8 mouse cellular contexts compared by ENCODE assay signal in the genomic region with DNA sequence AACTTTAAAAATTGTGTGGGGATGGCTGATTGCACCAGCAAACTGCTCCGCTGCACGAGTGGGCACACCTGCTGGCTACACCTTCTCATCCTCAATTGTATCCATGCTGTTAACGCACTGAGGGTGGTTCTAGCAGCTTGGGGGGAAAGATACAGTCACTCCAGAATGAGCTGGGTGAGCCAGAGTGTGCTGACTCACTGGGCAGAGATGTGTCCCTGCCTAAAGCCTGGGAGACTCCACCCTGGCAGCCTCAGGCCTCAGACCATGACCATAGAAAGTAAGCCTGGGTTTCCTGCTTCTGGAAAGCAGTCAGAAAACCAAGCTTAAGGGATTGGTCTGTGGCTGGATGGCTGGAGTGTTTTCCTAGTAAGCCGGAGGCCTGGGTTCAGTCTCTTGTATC. TPM values are rescaled to one million over a fixed set of nuclear protein-coding genes. Genes with fewer than 3 reads are reported as not detected.
DNase-seq lines count a peak whose midpoint lies in the region; ATAC-seq and TF ChIP-seq lines count a peak whose summit lies in the region.

No protein-coding gene starts in this region.

- DNase-seq in adrenal gland, adult 8-10 months: peak; percentile 37
- DNase-seq in heart, adult 18-20 months: peak; percentile 53 to 73
- DNase-seq in cerebellum, adult 11 months: no peak
- DNase-seq in layer of hippocampus, adult 9-11 months: no peak
- no peak for DNase-seq in natural killer cell, adult 2 months (ENCODE audit: low spot score in 2 of 2)

- no peak overlapping the region for H3ac ChIP-seq in C2C12 (ENCODE audit: control insufficient read depth, insufficient read length, low read depth)

- peak overlapping the region; percentile 54; the same call in 1 of the 2 replicates for H3K4me2 ChIP-seq in intestine, postnatal 0 days (replicated peaks; ENCODE audit: low read depth)

- H3K4me3 ChIP-seq in C2C12 (ENCODE audit: insufficient read depth, poor library complexity, severe bottlenecking): no peak overlapping the region
- no peak overlapping the region for H3K4me3 ChIP-seq in intestine, postnatal 0 days (ENCODE audit: low read depth, low read length)
- H3K4me3 ChIP-seq in megakaryocyte, embryonic 14.5 days (replicated peaks): peak overlapping the region; percentile 87

- H3K27me3 ChIP-seq in C2C12 (ENCODE audit: control insufficient read depth, insufficient read depth, insufficient read length): no peaks in the 10 kb centered on the region
- H3K27me3 ChIP-seq in intestine, postnatal 0 days (replicated peaks; ENCODE audit: control insufficient read depth, insufficient read depth, low read length): no peaks in the 10 kb centered on the region
- H3K27me3 ChIP-seq in megakaryocyte, embryonic 14.5 days (replicated peaks): no peaks in the 10 kb centered on the region

- 28% methylated on average over 4 of the region's 4 CpGs for WGBS in intestine, postnatal 0 days

- H3K36me3 ChIP-seq in C2C12 (ENCODE audit: control insufficient read depth, insufficient read depth): no peaks in the 10 kb centered on the region
- H3K36me3 ChIP-seq in intestine, postnatal 0 days (ENCODE audit: control insufficient read depth, insufficient read depth): no peaks in the 10 kb centered on the region
- H3K36me3 ChIP-seq in megakaryocyte, embryonic 14.5 days (replicated peaks; ENCODE audit: low read length): peaks cover 6% of the 10 kb centered on the region

- no peaks in the 10 kb centered on the region for H3K9me3 ChIP-seq in intestine, postnatal 0 days (ENCODE audit: control insufficient read depth)
- no peaks in the 10 kb centered on the region for H3K9me3 ChIP-seq in megakaryocyte, embryonic 14.5 days

- peak overlapping the region; percentile 88 for H3K27ac ChIP-seq in intestine, postnatal 0 days (ENCODE audit: low read depth, low read length)

- H3K4me1 ChIP-seq in intestine, postnatal 0 days (replicated peaks; ENCODE audit: control insufficient read depth, insufficient read depth, low read length): peaks cover 46% of the 10 kb centered on the region
- H3K4me1 ChIP-seq in megakaryocyte, embryonic 14.5 days: peaks cover 100% of the 10 kb centered on the region

- no peak overlapping the region for H3K9ac ChIP-seq in intestine, postnatal 0 days (ENCODE audit: low read depth, low read length)

- peaks cover 2% of the 10 kb centered on the region for H3K79me3 ChIP-seq in C2C12 (ENCODE audit: low read depth)

- peak; percentile 21; the same call in 1 of the 2 replicates for ATAC-seq in intestine, postnatal 0 days

- no peak for TF ChIP-seq CTCF in C2C12 (IDR thresholded peaks at IDR 0.05; ENCODE audit: control insufficient read depth, insufficient read depth, insufficient read length)
- TF ChIP-seq CTCF in intestine, postnatal 0 days (IDR thresholded peaks at IDR 0.05; ENCODE audit: low read depth): no peak; the same call in 1 of the 2 replicates

- H3K79me2 ChIP-seq in C2C12 (ENCODE audit: control insufficient read depth, insufficient read depth): peaks cover 11% of the 10 kb centered on the region

TF ChIP-seq in C2C12, 6 proteins besides CTCF, POLR2A, EP300 and RAD21:
- TF ChIP-seq MAX (IDR thresholded peaks at IDR 0.05): peak; percentile 50
- TF ChIP-seq MYOD1 (IDR thresholded peaks at IDR 0.05; ENCODE audit: control insufficient read depth, insufficient read length, low read depth): peak; percentile 17
- no peak for TF ChIP-seq MYOG (IDR thresholded peaks at IDR 0.05; ENCODE audit: control insufficient read depth, extremely low read depth, insufficient read length)
- TF ChIP-seq USF1 (IDR thresholded peaks at IDR 0.05; ENCODE audit: low read depth): no peak

RNA-seq across cellular contexts. Expression of a gene that starts 23.2 kb away (rescaled TPM):
- polyA plus RNA-seq in C2C12 (2012; fragmentation: generic; extraction: Trizol): 21.9 TPM
- 10 to 100 TPM; 27.2 to 51.2 (median 40.8) TPM for total RNA-seq in adrenal gland, adult 8-10 months (2022)
- 10 to 100 TPM; 23.0 to 23.5 TPM for total RNA-seq in heart, adult 18-20 months (2021)
- 14.1 and 14.2 TPM in 2 replicates for polyA plus RNA-seq in intestine, postnatal 0 days (2015; fragmentation: Nextera tagmentation; extraction: Ambion mirVana)
- 5.4 and 42.9 TPM in 2 replicates for polyA plus RNA-seq in megakaryocyte, embryonic 14.5 days (2012; ENCODE audit: insufficient read depth, low replicate concordance)

RNA-seq across cellular contexts. Expression of a gene that starts 51.7 kb away (rescaled TPM):
- 15.9 TPM for polyA plus RNA-seq in C2C12 (2012; fragmentation: generic; extraction: Trizol)
- total RNA-seq in adrenal gland, adult 8-10 months (2022): 10 to 100 TPM; 23.6 to 34.6 (median 27.7) TPM
- total RNA-seq in heart, adult 18-20 months (2021): 1 to 10 TPM; 8.8 to 9.2 TPM
- polyA plus RNA-seq in intestine, postnatal 0 days (2015; fragmentation: Nextera tagmentation; extraction: Ambion mirVana): 18.3 and 19.6 TPM in 2 replicates
- polyA plus RNA-seq in megakaryocyte, embryonic 14.5 days (2012; ENCODE audit: insufficient read depth, low replicate concordance): 5.0 and 8.9 TPM in 2 replicates

RNA-seq across cellular contexts. Expression of a gene that starts 53.7 kb away (rescaled TPM):
- polyA plus RNA-seq in C2C12 (2012; fragmentation: generic; extraction: Trizol): not detected
- total RNA-seq in adrenal gland, adult 8-10 months (2022): not detected
- under 1 TPM; 0.20 to 0.31 TPM for total RNA-seq in heart, adult 18-20 months (2021)
- polyA plus RNA-seq in intestine, postnatal 0 days (2015; fragmentation: Nextera tagmentation; extraction: Ambion mirVana): not detected in 2 replicates
- not detected in 2 replicates for polyA plus RNA-seq in megakaryocyte, embryonic 14.5 days (2012; ENCODE audit: insufficient read depth, low replicate concordance)

Comparison
In these comparisons a context has a peak if more than half of its experiments do, and no peak if none do; other contexts are left out.
1. DNase-seq: peak in adrenal gland, adult 8-10 months (single experiment) and heart, adult 18-20 months (2 of 2); none in cerebellum, adult 11 months (single experiment), layer of hippocampus, adult 9-11 months (single experiment) and natural killer cell, adult 2 months (0 of 2).